Mouse (Mus musculus) ES-E14 (cell line): ENCODE results near the gene Pafah1b3. TPM values are rescaled to one million over a fixed set of nuclear protein-coding genes. Genes with fewer than 3 reads are reported as not detected.

Experiments
- DNase-seq: peaks from one replicate; pipeline ENCODE4 v3.0.0-alpha.2; 2013; ENCODE audit warnings: low read depth, low spot score
- H3K27ac ChIP-seq: 2 replicates; pipeline ENCODE4 v1.5.1; 2012; ENCODE audit warnings: low read depth, mild to moderate bottlenecking, low read length, moderate library complexity, mixed read lengths; ENCODE audit not compliant: poor library complexity, insufficient read depth, severe bottlenecking
- H3K36me3 ChIP-seq: 2 replicates; pipeline ENCODE4 v1.6.1; 2012; ENCODE audit warnings: mild to moderate bottlenecking, low read length, moderate library complexity, mixed read lengths; ENCODE audit not compliant: control insufficient read depth, poor library complexity, insufficient read depth, severe bottlenecking
- H3K4me1 ChIP-seq, 2 experiments: fragments of 150-350 bp in 1 of 2; sonication (generic) in 1 of 2; 2 replicates each; pipeline ENCODE4 v1.6.1; 2012; ENCODE audit warnings: low read length in 2 of 2, mild to moderate bottlenecking in 1 of 2, mixed read lengths in 1 of 2; ENCODE audit not compliant: control insufficient read depth in 2 of 2, insufficient read depth in 2 of 2, poor library complexity in 1 of 2
- H3K4me3 ChIP-seq, 2 experiments: fragments of 150-350 bp in 1 of 2; sonication (generic) in 1 of 2; 2 replicates each; pipeline ENCODE4 v1.5.1; 2012; ENCODE audit warnings: low read length in 2 of 2, low read depth in 1 of 2, mild to moderate bottlenecking in 1 of 2, mixed read lengths in 1 of 2; ENCODE audit not compliant: insufficient read depth in 1 of 2, poor library complexity in 1 of 2, severe bottlenecking in 1 of 2
- H3K9ac ChIP-seq: 2 replicates; pipeline ENCODE4 v1.6.1; 2012; ENCODE audit warnings: low read depth, mild to moderate bottlenecking, low read length, mixed read lengths; ENCODE audit not compliant: poor library complexity, insufficient read depth, severe bottlenecking
- H3K9me3 ChIP-seq: fragments of 150-350 bp; sonication (generic); 2 replicates; pipeline ENCODE4 v1.6.1; 2012; ENCODE audit warnings: low read depth, mild to moderate bottlenecking, low read length; ENCODE audit not compliant: control insufficient read depth, insufficient read depth
- CHD2 ChIP-seq: IDR thresholded peaks from 2 replicates; pipeline ENCODE4 v1.6.1; 2014; ENCODE audit warnings: mild to moderate bottlenecking, low read depth, low read length, inconsistent platforms
- HCFC1 ChIP-seq: IDR thresholded peaks from 2 replicates; pipeline ENCODE4 v1.6.1; 2012; ENCODE audit warnings: low read length, inconsistent platforms, borderline replicate concordance; ENCODE audit not compliant: insufficient read depth
- MAFK ChIP-seq: IDR thresholded peaks from 2 replicates; pipeline ENCODE4 v1.6.1; 2014; ENCODE audit warnings: mild to moderate bottlenecking, low read depth, low read length, inconsistent platforms; ENCODE audit not compliant: insufficient read depth
- ZC3H11A ChIP-seq: IDR thresholded peaks from 2 replicates; pipeline ENCODE4 v1.6.1; 2012; ENCODE audit warnings: low read depth, mild to moderate bottlenecking, inconsistent platforms, low read length, borderline replicate concordance
- ZNF384 ChIP-seq: IDR thresholded peaks from 2 replicates; pipeline ENCODE4 v1.6.1; 2012; ENCODE audit warnings: low read depth, low read length, inconsistent platforms
- in situ Hi-C, 2 experiments: fragments of 600-800 bp; cut with MboI; formaldehyde crosslinking; loops; one replicate each; pipeline ENCODE4 v1.15.1; 2025; ENCODE audit warnings: low sequenced_read_pairs in 2 of 2, inconsistent platforms in 1 of 2; ENCODE audit not compliant: unreplicated experiment in 2 of 2
- total RNA-seq: library from RNA; depleted of rRNA; stranded (reverse); fragments of 300-350 nt; gene quantifications from 2 replicates; pipeline ENCODE4 v1.2.3, GENCODE M21; 2012; rRNA removed

Gene Pafah1b3
- 76.5 and 83.2 TPM in 2 replicates for total RNA-seq

GRCm38 (mm10) chr7:25297454-25298325 lies at the start of gene Pafah1b3:
Pafah1b3 (minus strand) TSS chr7:25297986.
- H3K4me3 ChIP-seq: peak within 1 kb of the TSS; percentile 73 to 78
- peaks cover 20% of the 10 kb centered on the region for H3K36me3 ChIP-seq
- TF ChIP-seq ZNF384 (no peak), ZC3H11A (no peak), MAFK (no peak), HCFC1 (0 out of 2 replicates have a peak, but pooled peaks have one; percentile 61), CHD2 (no peak)
- in situ Hi-C loops: no loop called here
- H3K9ac ChIP-seq: peak within 1 kb of the TSS; percentile 81
- DNase-seq: peak; percentile 97
- peak within 1 kb of the TSS; percentile 64 for H3K27ac ChIP-seq
- no peaks in the 10 kb centered on the region for H3K9me3 ChIP-seq
- peaks cover 7 to 8% of the 10 kb centered on the region in 2 experiments; a peak in 2 of 4 replicates for H3K4me1 ChIP-seq

DNA sequence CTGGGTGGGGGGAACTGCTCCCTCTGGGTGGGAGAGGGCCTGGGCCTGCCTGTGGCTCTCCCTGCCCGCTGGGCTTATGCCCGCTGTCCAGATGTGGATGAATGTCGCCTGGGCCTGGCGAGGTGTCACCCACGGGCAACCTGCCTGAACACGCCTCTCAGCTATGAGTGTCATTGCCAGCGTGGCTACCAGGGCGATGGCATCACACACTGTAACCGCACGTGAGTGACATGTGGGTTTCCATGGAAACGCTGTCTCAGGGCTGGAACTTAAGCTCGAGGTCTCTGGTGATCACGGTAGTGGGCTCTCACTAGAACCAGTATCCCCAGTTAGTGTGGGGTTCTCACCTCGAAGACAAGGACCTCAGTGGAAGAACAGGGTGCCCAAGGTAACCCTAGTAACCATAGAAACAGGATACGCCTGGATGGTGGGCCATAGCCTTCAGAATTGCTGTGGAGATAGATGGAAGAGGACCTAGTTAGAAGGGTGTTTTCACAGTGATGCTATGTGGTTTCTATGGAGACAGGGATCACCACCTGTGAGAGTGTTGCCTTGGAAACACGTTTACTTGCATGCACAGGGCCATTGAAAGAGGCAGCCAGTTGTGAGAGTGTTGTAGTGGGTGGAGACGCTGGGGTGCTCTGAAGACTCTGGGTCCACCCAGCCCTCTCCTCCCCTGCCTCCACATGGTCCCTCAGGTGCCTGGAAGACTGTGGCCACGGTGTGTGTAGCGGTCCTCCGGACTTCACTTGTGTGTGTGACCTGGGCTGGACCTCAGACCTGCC lies 43.4 kb upstream of the Pafah1b3 start:
- Histone ChIP-seq H3K4me1 (peaks cover 0 to 10% of the 10 kb centered on the region in 2 experiments; a peak in 2 of 4 replicates), H3K9me3 (no peaks in the 10 kb centered on the region), H3K27ac (no peak overlapping the region), H3K9ac (no peak overlapping the region), H3K4me3 (no peak overlapping the region), H3K36me3 (peaks cover 6% of the 10 kb centered on the region; the same call in 1 of the 2 replicates)
- no peak for TF ChIP-seq CHD2
- no peak for TF ChIP-seq MAFK
- no peak for TF ChIP-seq ZNF384
- TF ChIP-seq ZC3H11A: no peak
- TF ChIP-seq HCFC1: no peak
- in situ Hi-C loops: no loop called here
- DNase-seq: no peak

DNA sequence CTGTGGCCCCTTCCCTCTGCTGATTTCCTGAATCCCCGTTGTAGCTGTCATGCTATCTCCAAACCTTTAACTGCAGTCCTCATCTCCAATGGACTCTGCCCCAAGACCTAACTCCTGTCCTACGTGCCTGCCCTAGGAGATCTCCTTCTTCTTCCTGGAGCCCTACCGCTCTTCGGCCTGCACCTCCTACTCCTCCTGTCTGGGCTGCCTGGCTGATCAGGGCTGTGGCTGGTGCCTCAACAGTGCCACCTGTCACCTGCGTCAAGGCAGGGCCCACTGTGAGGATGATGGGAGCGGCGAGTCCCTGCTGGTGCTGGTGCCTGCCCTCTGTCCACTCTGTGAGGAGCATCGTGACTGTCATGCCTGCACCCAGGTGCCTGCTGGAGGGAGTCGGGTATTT lies 41.5 kb upstream of the Pafah1b3 start:
- Histone ChIP-seq H3K4me3 (no peak overlapping the region), H3K4me1 (no peaks in the 10 kb centered on the region), H3K36me3 (peaks cover 13% of the 10 kb centered on the region; the same call in 1 of the 2 replicates), H3K9me3 (no peaks in the 10 kb centered on the region), H3K27ac (no peak overlapping the region), H3K9ac (no peak overlapping the region)
- in situ Hi-C loops: no loop called here
- no peak for DNase-seq
- no peak for TF ChIP-seq ZC3H11A
- TF ChIP-seq MAFK: no peak
- no peak for TF ChIP-seq ZNF384
- TF ChIP-seq HCFC1: no peak
- no peak for TF ChIP-seq CHD2

GRCm38 (mm10) chr7:25334472-25334871 lies 36.7 kb upstream of the Pafah1b3 start:
- Histone ChIP-seq H3K9me3 (no peaks in the 10 kb centered on the region), H3K4me1 (no peaks in the 10 kb centered on the region), H3K9ac (no peak overlapping the region), H3K36me3 (peaks cover 31% of the 10 kb centered on the region; the same call in 1 of the 2 replicates), H3K27ac (no peak overlapping the region), H3K4me3 (no peak overlapping the region)
- in situ Hi-C loops: no loop called here
- DNase-seq: no peak
- TF ChIP-seq ZC3H11A (no peak), MAFK (no peak), ZNF384 (no peak)
